13 mouse cellular contexts compared by ENCODE assay signal in genomic region chr12:84178652-84179445, GRCm38 (mm10). TPM values are rescaled to one million over a fixed set of nuclear protein-coding genes. Genes with fewer than 3 reads are reported as not detected.
DNase-seq lines count a peak whose midpoint lies in the region; ATAC-seq and TF ChIP-seq lines count a peak whose summit lies in the region.
"Had no signal": no experiment of that assay in that cellular context is flagged by ENCODE, and none has a peak within 500 bp of the region (broad histone marks: within the 10 kb centered on the region; RNA-seq: fewer than 3 reads in every experiment).

No protein-coding gene starts in this region.

- H3K4me1 ChIP-seq in hindbrain, embryonic 10.5 days (replicated peaks), result peaks cover 75% of the 10 kb centered on the region
- H3K4me1 ChIP-seq in hindbrain, embryonic 14.5 days (replicated peaks; ENCODE audit: control insufficient read depth, insufficient read depth, low read length), result peaks cover 56% of the 10 kb centered on the region
- peaks cover 95% of the 10 kb centered on the region for H3K4me1 ChIP-seq in G1E (ENCODE audit: insufficient read depth, low read depth, low read length)
- H3K4me1 ChIP-seq in liver, embryonic 14.5 days (replicated peaks; ENCODE audit: control insufficient read depth in 2 of 2, insufficient read depth in 2 of 2, low read length in 1 of 2), result peaks cover 79 to 80% of the 10 kb centered on the region in 2 experiments

- no peaks in the 10 kb centered on the region for H3K27me3 ChIP-seq in hindbrain, embryonic 10.5 days (ENCODE audit: insufficient read depth, poor library complexity, severe bottlenecking)
- no peaks in the 10 kb centered on the region for H3K27me3 ChIP-seq in hindbrain, embryonic 14.5 days (ENCODE audit: control insufficient read depth, insufficient read depth, low read length)
- no peaks in the 10 kb centered on the region for H3K27me3 ChIP-seq in G1E (ENCODE audit: insufficient read depth, low read length)
- H3K27me3 ChIP-seq in liver, embryonic 14.5 days (ENCODE audit: control insufficient read depth, insufficient read depth, low read length), result no peaks in the 10 kb centered on the region
- H3K27me3 ChIP-seq: hindbrain, embryonic 15.5 days; midbrain, embryonic 15.5 days; Patski had no signal

- no peaks in the 10 kb centered on the region for H3K9me3 ChIP-seq in hindbrain, embryonic 10.5 days
- no peaks in the 10 kb centered on the region for H3K9me3 ChIP-seq in hindbrain, embryonic 14.5 days (ENCODE audit: control insufficient read depth, low read length)
- no peaks in the 10 kb centered on the region for H3K9me3 ChIP-seq in G1E (replicated peaks)
- no peaks in the 10 kb centered on the region for H3K9me3 ChIP-seq in liver, embryonic 14.5 days (ENCODE audit: control insufficient read depth, low read length)
- H3K9me3 ChIP-seq: hindbrain, embryonic 15.5 days; midbrain, embryonic 15.5 days had no signal

- H3K36me3 ChIP-seq in hindbrain, embryonic 10.5 days, result peaks cover 8% of the 10 kb centered on the region
- peaks cover under 1% of the 10 kb centered on the region; the same call in 1 of the 2 replicates for H3K36me3 ChIP-seq in hindbrain, embryonic 14.5 days (replicated peaks; ENCODE audit: control insufficient read depth, insufficient read depth)
- H3K36me3 ChIP-seq in G1E (replicated peaks), result peaks cover 79% of the 10 kb centered on the region
- peaks cover 4% of the 10 kb centered on the region for H3K36me3 ChIP-seq in liver, embryonic 14.5 days (replicated peaks; ENCODE audit: control insufficient read depth, insufficient read depth, low read depth)
- H3K36me3 ChIP-seq: hindbrain, embryonic 15.5 days; midbrain, embryonic 15.5 days had no signal

- H3K27ac ChIP-seq in hindbrain, embryonic 10.5 days, result 0 out of 2 replicates have a peak overlapping the region, but pooled peaks have one; percentile 19
- no peak overlapping the region for H3K27ac ChIP-seq in hindbrain, embryonic 14.5 days
- peak overlapping the region; percentile 98 for H3K27ac ChIP-seq in liver, embryonic 14.5 days
- H3K27ac ChIP-seq: hindbrain, embryonic 15.5 days; midbrain, embryonic 15.5 days had no signal

- H3K4me2 ChIP-seq in hindbrain, embryonic 14.5 days (replicated peaks), result no peak overlapping the region
- peak overlapping the region; percentile 3; the same call in 1 of the 2 replicates for H3K4me2 ChIP-seq in liver, embryonic 14.5 days (ENCODE audit: low read depth)
- H3K4me2 ChIP-seq: hindbrain, embryonic 15.5 days; midbrain, embryonic 15.5 days had no signal

- no peak overlapping the region for H3K9ac ChIP-seq in hindbrain, embryonic 14.5 days
- peak overlapping the region; percentile 35; the same call in 1 of the 2 replicates for H3K9ac ChIP-seq in liver, embryonic 14.5 days (replicated peaks)
- H3K9ac ChIP-seq: hindbrain, embryonic 15.5 days; midbrain, embryonic 15.5 days had no signal

- peak; percentile 61 to 69 for DNase-seq in adrenal gland, postnatal 36 days
- no peak for DNase-seq in adrenal gland, postnatal 4 days (ENCODE audit: low spot score in 2 of 2)
- no peak for DNase-seq in hindbrain, embryonic 10.5 days (ENCODE audit: low spot score)
- DNase-seq in hindbrain, embryonic 14.5 days (ENCODE audit: low spot score), result no peak
- DNase-seq in G1E (ENCODE audit: low spot score), result no peak
- no peak for DNase-seq in liver, embryonic 14.5 days (ENCODE audit: low read depth in 3 of 3, low spot score in 3 of 3)
- no peak for DNase-seq in retina, postnatal 1 day
- no peak for DNase-seq in T-cell, adult 2 months (ENCODE audit: low spot score)
- DNase-seq: gastrocnemius, postnatal 25 days; thymus, postnatal 25 days had no signal

- 70% methylated on average over 10 of the region's 10 CpGs for WGBS in hindbrain, embryonic 10.5 days
- WGBS in hindbrain, embryonic 14.5 days, result 73% methylated on average over 10 of the region's 10 CpGs
- WGBS in liver, embryonic 14.5 days (ENCODE audit: insufficient replicate concordance), result 51% methylated on average over 10 of the region's 10 CpGs

- no peak for TF ChIP-seq EP300 in liver, embryonic 14.5 days (IDR thresholded peaks at IDR 0.05; ENCODE audit: low read depth)

- no peak for TF ChIP-seq CTCF in G1E (IDR thresholded peaks at IDR 0.05; ENCODE audit: low read depth, low read length)
- no peak for TF ChIP-seq CTCF in liver, embryonic 14.5 days (IDR thresholded peaks at IDR 0.05; ENCODE audit: low read depth)

- ATAC-seq in hindbrain, embryonic 14.5 days (ENCODE audit: low FRiP score), result no peak
- no peak for ATAC-seq in G1E (ENCODE audit: extremely low read depth, insufficient number of reproducible peaks, low FRiP score, poor library complexity, severe bottlenecking)
- no peak for ATAC-seq in liver, embryonic 14.5 days (ENCODE audit: insufficient read depth)
- ATAC-seq: midbrain, embryonic 15.5 days; Patski had no signal

- no peak overlapping the region for H3K4me3 ChIP-seq in hindbrain, embryonic 10.5 days
- H3K4me3 ChIP-seq in hindbrain, embryonic 14.5 days (replicated peaks; ENCODE audit: low read length), result no peak overlapping the region
- peak overlapping the region; percentile 44; the same call in 1 of the 2 replicates for H3K4me3 ChIP-seq in G1E (ENCODE audit: low read depth, low read length)
- no peak overlapping the region for H3K4me3 ChIP-seq in liver, embryonic 14.5 days (ENCODE audit: insufficient read depth in 1 of 2, low read depth in 2 of 2, low read length in 2 of 2)
- H3K4me3 ChIP-seq: hindbrain, embryonic 15.5 days; midbrain, embryonic 15.5 days had no signal

RNA-seq across cellular contexts. Expression of gene Pnma1, which starts 30.6 kb away (rescaled TPM):
- under 1 TPM; 0.23 to 0.26 TPM for total RNA-seq in adrenal gland, postnatal 36 days (2021)
- total RNA-seq in adrenal gland, postnatal 4 days (2021), result 1 to 10 TPM in 1 of 2 experiments, under 1 TPM in 1; 0.92 to 1.0 TPM
- 3.1 and 3.6 TPM in 2 replicates for polyA plus RNA-seq in hindbrain, embryonic 10.5 days (2016; fragmentation: Nextera tagmentation; extraction: Ambion mirVana)
- 3.2 and 4.1 TPM in 2 replicates for polyA plus RNA-seq in hindbrain, embryonic 14.5 days (2014; fragmentation: Nextera tagmentation; extraction: Ambion mirVana)
- 0.58 and 0.83 TPM in 2 replicates for total RNA-seq in G1E (2014; fragmentation: Nextera tagmentation)
- 0.76 and 1.5 TPM in 2 replicates for total RNA-seq in G1E (2017)
- 0.14 TPM in 2 replicates for polyA plus RNA-seq in G1E (2012)
- 0.09 and 0.10 TPM in 2 replicates for polyA plus RNA-seq in liver, embryonic 14.5 days (2012; rRNA removed)
- polyA plus RNA-seq in liver, embryonic 14.5 days (2014; fragmentation: Nextera tagmentation; extraction: Ambion mirVana), result 0.05 and 0.11 TPM in 2 replicates

RNA-seq across cellular contexts. Expression of gene Elmsan1, which starts 39.8 kb away (rescaled TPM):
- 10 to 100 TPM; 18.1 to 23.8 TPM for total RNA-seq in adrenal gland, postnatal 36 days (2021)
- 10 to 100 TPM; 30.2 to 34.8 TPM for total RNA-seq in adrenal gland, postnatal 4 days (2021)
- 6.5 and 8.2 TPM in 2 replicates for polyA plus RNA-seq in hindbrain, embryonic 10.5 days (2016; fragmentation: Nextera tagmentation; extraction: Ambion mirVana)
- polyA plus RNA-seq in hindbrain, embryonic 14.5 days (2014; fragmentation: Nextera tagmentation; extraction: Ambion mirVana), result 4.4 and 4.8 TPM in 2 replicates
- 66.7 and 72.7 TPM in 2 replicates for total RNA-seq in G1E (2014; fragmentation: Nextera tagmentation)
- 21.0 and 21.4 TPM in 2 replicates for total RNA-seq in G1E (2017)
- polyA plus RNA-seq in G1E (2012), result 125 and 140 TPM in 2 replicates
- polyA plus RNA-seq in liver, embryonic 14.5 days (2012; rRNA removed), result 3.9 and 4.3 TPM in 2 replicates
- 4.5 and 5.1 TPM in 2 replicates for polyA plus RNA-seq in liver, embryonic 14.5 days (2014; fragmentation: Nextera tagmentation; extraction: Ambion mirVana)

Comparison
In these comparisons a context has a peak if more than half of its experiments do, and no peak if none do; other contexts are left out.
1. DNase-seq: peak in adrenal gland, postnatal 36 days (2 of 2); none in adrenal gland, postnatal 4 days (0 of 2), hindbrain, embryonic 10.5 days (single experiment), hindbrain, embryonic 14.5 days (single experiment), G1E (single experiment), liver, embryonic 14.5 days (0 of 3), retina, postnatal 1 day (single experiment) and T-cell, adult 2 months (single experiment).
2. RNA of gene Elmsan1, which starts 39.8 kb away (polyA plus RNA-seq): 125 to 140 TPM in G1E; 6.5 to 8.2 TPM in hindbrain, embryonic 10.5 days, 3.9 to 5.1 TPM in liver, embryonic 14.5 days and 4.4 to 4.8 TPM in hindbrain, embryonic 14.5 days; every median in the first group is over 10 times any median in the second.